Mouse (Mus musculus) mouse trophoblast stem cell (cell line): ENCODE measurements around the gene Cecr2.
"Not testable (repeated sequence)": the region's sequence is repeated elsewhere in the genome, so short reads cannot be mapped to it uniquely, and the experiment has no call there.

ENCODE experiments used
- in situ Hi-C, 2 experiments: fragments of 300-500 bp; cut with MseI, MboI; formaldehyde crosslinking; loops; 2 replicates in 1 of 2; 3 replicates in 1 of 2; pipeline ENCODE4 v1.15.1; 2025

Gene Cecr2

GRCm38 (mm10) chr6:120772025-120772424 lies 105.9 kb downstream of the Cecr2 start:
- in situ Hi-C loops, result no loop called here

- in situ Hi-C loops, result no loop called here
These were observed 107.0 kb downstream of the Cecr2 start, which contains the start of gene Slc25a18 for GRCm38 (mm10) chr6:120773149-120773628. Slc25a18 (plus strand) TSS chr6:120773578.

GRCm38 (mm10) chr6:120773763-120774162 lies 107.6 kb downstream of the Cecr2 start:
- in situ Hi-C loops, result no loop called here

- in situ Hi-C loops, result no loop called here
These were observed 110.1 kb downstream of the Cecr2 start for GRCm38 (mm10) chr6:120776286-120776685.

GRCm38 (mm10) chr6:120777533-120777932 lies 111.4 kb downstream of the Cecr2 start:
- in situ Hi-C loops, result no loop called here

- in situ Hi-C loops, result no loop called here
These were observed 112.1 kb downstream of the Cecr2 start for GRCm38 (mm10) chr6:120778226-120778625.

GRCm38 (mm10) chr6:120782948-120783347 lies 116.8 kb downstream of the Cecr2 start:
- in situ Hi-C loops, result no loop called here

- in situ Hi-C loops, result no loop called here
These were observed 118.2 kb downstream of the Cecr2 start for GRCm38 (mm10) chr6:120784351-120784750.

GRCm38 (mm10) chr6:120788068-120788607 lies 122.0 kb downstream of the Cecr2 start:
- in situ Hi-C loops, result no loop called here

GRCm38 (mm10) chr6:120788904-120789303 lies 122.7 kb downstream of the Cecr2 start:
- in situ Hi-C loops, result no loop called here

GRCm38 (mm10) chr6:120790153-120790552 lies 124.0 kb downstream of the Cecr2 start:
- in situ Hi-C loops, result no loop called here

GRCm38 (mm10) chr6:120790717-120791116 lies 124.5 kb downstream of the Cecr2 start:
- in situ Hi-C loops, result no loop called here

GRCm38 (mm10) chr6:120792947-120793346 lies 126.8 kb downstream of the Cecr2 start:
- in situ Hi-C loops, result no loop called here

- in situ Hi-C loops, result no loop called here
These were observed 129.4 kb downstream of the Cecr2 start for GRCm38 (mm10) chr6:120795422-120796086.

- in situ Hi-C loops, result no loop called here
These were observed 129.9 kb downstream of the Cecr2 start for GRCm38 (mm10) chr6:120796111-120796510.

- in situ Hi-C loops, result no loop called here
These were observed 131.8 kb downstream of the Cecr2 start for GRCm38 (mm10) chr6:120798019-120798418.

- in situ Hi-C loops, result no loop called here
These were observed 132.7 kb downstream of the Cecr2 start for GRCm38 (mm10) chr6:120798905-120799304.

GRCm38 (mm10) chr6:120799581-120800041 lies 133.4 kb downstream of the Cecr2 start:
- in situ Hi-C loops, result no loop called here

GRCm38 (mm10) chr6:120806999-120807737 lies 141.0 kb downstream of the Cecr2 start:
- in situ Hi-C loops, result no loop called here

GRCm38 (mm10) chr6:120807738-120808081 lies 141.5 kb downstream of the Cecr2 start:
- in situ Hi-C loops, result no loop called here

- in situ Hi-C loops, result not testable (repeated sequence)
These were observed 145.8 kb downstream of the Cecr2 start for GRCm38 (mm10) chr6:120811999-120812398.

- in situ Hi-C loops, result no loop called here
These were observed 153.1 kb downstream of the Cecr2 start for GRCm38 (mm10) chr6:120819294-120819693.

GRCm38 (mm10) chr6:120820144-120820543 lies 154.0 kb downstream of the Cecr2 start:
- in situ Hi-C loops, result no loop called here
